Mouse (Mus musculus): ENCODE results near the gene Gm3194.
"Not testable (repeated sequence)": the region's sequence is repeated elsewhere in the genome, so short reads cannot be mapped to it uniquely, and the experiment has no call there.

The Gm3194 gene

DNA sequence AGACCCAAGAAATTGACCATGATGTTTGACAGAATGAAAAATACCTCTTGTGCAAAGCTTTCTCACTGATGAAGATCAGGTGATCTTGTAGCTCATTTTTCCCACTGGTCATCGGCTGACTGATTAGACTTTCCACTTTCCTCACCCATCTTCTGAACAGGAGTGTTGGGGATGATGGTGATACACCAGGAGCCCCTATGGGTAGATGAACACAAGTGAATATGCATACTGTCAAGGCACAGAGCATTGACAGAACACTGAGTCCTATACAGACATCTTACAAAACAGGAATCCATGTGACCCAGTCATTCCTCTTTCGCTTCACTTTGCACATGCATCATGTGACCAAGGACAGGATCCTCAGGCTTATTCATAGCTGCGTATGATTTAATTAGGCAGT lies at the start of gene Gm3194:
TSS of gene Gm3194 (minus strand) at position 101 of the 400 bp plus-strand sequence.
- not testable (repeated sequence) for DNase-seq

DNA sequence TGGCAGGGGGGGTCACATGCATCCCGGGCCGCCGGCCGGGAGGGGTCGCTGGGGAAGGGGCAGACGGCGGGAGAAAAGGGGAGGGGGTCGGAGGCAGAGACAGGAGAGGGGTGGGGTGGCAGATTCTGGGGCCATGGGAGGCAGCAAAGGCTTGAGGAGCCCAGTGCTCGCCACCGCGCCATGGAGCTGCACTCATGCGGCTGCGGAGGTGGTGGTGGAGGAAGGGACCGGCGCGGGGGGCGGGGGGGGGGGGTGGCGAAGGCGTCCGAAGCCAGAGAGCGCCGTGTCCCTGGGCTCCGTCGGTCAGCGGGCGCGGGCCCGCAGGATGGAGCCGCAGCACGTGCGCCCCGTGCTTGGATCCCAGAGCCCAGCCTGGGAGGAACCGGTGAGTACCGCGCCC lies 46.1 kb upstream of the Gm3194 start, which contains the start of gene Gm3488:
TSS of gene Gm3488 (plus strand) at position 301 of the 400 bp plus-strand sequence.
- not testable (repeated sequence) for DNase-seq

DNA sequence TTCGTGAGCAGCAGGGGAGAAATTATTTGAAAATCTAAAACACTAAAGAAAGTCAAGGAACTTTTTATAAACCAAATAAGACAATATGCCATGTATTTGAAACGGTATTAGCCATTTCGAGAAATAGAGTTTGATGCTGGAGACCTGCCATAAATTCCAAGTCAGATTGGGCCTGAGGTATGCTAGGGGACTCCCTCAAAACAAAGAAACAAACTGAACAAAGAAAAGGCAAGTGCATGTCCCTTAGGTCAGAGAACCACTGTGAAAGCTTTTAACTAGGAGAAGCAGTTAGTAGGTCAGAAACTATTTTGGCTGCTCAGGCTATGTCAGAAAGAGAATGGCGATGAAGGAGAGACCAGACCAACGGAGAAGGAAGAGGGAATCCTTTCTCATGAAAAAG lies 28.6 kb upstream of the Gm3194 start, which contains the start of gene Gm3187:
TSS of gene Gm3187 (plus strand) at position 301 of the 400 bp plus-strand sequence.
- DNase-seq: not testable (repeated sequence)

DNA sequence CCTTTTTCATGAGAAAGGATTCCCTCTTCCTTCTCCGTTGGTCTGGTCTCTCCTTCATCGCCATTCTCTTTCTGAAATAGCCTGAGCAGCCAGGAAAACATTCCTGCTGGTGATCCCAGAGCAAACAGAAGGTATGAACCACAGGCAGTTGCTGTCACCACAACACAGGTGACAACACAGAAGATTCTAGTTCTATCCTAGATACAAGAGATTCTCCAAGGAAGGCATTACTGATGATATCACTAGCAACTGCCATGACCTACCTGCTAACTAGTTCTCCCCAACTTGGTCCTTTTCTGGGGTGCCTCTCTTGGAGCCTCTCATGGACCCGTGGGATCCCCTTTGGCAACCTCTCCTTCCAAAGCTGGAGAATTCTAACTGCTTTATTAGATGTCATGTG lies 22.5 kb upstream of the Gm3194 start, which contains the start of gene Gm8246:
TSS of gene Gm8246 (minus strand) at position 101 of the 400 bp plus-strand sequence.
- not testable (repeated sequence) for DNase-seq

DNA sequence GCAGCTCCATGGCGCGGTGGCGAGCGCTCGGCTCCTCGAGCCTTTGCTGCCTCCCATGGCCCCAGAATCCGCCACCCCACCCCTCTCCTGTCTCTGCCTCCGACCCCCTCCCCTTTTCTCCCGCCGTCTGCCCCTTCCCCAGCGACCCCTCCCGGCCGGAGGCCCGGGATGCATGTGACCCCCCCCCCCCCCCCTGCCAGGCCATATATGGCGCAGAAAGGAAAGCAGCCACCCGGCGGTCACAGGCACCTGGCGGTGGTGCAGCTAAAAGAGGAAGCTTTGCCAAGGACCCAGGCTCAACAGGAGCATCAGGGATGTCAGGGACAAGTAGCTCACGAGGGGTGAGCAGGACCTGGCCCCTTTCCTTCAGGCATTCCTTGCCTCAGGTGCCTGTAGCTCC lies 5.2 kb upstream of the Gm3194 start:
- DNase-seq: not testable (repeated sequence)

DNA sequence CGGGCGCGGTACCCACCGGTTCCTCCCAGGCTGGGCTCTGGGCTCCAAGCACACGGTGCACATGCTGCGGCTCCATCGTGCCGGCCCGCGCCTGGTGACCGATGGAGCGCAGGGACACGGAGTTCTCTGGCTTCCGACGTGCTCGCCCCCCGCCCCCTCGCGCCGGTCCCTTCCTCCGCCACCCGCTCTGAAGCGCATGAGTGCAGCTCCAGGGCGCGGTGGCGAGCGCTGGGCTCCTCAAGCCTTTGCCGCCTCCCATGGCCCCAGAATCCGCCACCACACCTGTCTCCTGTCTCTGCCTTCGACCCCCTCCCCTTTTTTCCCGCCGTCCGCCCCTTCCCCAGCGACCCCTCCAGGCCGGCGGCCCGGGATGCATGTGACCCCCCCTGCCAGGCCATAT lies 66.3 kb downstream of the Gm3194 start, which contains the start of gene Gm3500:
TSS of gene Gm3500 (minus strand) at position 101 of the 400 bp plus-strand sequence.
- DNase-seq: not testable (repeated sequence)
